Mouse (Mus musculus) kidney, postnatal 36 days (tissue): ENCODE data around the gene Gm20388.
A peak's percentile ranks its signal among the peaks of the same experiment; 100 is the strongest.

Source experiments
- DNase-seq, 2 experiments: peaks; one replicate each; pipeline ENCODE4 v3.0.0; 2021 to 2022; ENCODE audit warnings: mixed read lengths in 2 of 2

Gene Gm20388

GRCm38 (mm10) chr8:123131041-123131440 is 3220.4 kb downstream of the Gm20388 start:
- DNase-seq = peak in 1 of 2 experiments; percentile 15

DNA sequence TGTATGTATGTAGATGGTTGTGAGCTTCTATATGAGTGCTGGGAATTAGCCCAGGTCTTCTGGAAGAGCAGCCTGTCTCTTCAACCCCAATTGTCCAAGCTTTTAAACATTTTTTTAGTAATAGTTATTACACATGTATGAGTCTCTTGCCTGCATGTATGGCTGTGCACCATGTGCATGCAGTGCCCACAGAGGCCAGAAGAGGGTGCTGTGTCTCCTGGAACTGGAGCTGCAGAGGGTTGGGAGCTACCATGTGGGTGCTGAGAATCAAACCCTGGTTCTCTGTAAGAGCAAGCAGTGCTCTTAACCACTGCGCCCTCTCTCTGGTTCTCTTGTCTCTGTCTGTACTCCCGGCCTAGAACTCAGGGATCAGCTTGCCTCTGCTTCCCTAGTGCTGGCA is 3222.3 kb downstream of the Gm20388 start:
- no peak for DNase-seq

- DNase-seq = no peak
These were observed 3223.6 kb downstream of the Gm20388 start for GRCm38 (mm10) chr8:123134149-123134713.

GRCm38 (mm10) chr8:123135406-123135805 is 3224.8 kb downstream of the Gm20388 start:
- no peak for DNase-seq

DNA sequence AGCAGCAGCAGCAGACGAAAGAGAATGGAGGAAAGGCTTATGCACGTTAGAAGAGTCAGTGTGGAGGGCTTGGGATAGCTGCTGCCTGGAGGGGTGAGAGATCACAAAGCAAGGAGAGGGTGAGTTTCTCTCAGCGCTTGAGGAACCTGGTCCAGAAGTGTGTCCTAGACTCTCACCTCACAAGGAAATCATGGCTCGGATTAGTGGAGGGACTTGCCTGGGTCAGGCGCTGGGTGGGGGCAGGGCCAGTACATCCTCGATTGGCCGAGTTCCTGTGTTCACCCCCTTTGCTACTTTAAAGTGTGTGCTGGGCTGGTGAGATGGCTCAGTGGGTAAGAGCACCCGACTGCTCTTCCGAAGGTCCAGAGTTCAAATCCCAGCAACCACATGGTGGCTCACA is 3225.2 kb downstream of the Gm20388 start:
- DNase-seq = no peak

DNA sequence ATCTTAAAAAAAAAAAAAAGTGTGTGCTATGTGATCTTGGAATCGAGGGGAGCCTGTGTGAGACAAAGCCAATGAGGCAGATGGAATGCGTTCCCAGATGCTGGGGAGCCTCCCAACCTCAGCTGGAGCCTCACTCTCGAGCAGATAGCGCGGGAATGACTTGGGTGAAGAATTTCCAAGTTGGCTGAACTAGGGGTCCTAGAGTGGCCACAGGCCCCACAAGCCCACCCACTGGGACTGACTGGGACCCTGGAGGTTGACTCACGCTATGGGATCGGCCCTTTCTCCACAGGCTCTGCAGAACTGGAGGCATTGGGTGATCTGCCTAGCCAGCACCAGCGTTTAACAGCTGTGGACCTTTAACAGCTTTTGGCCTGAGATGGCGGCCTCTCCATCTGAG is 3225.6 kb downstream of the Gm20388 start:
- DNase-seq = no peak

DNA sequence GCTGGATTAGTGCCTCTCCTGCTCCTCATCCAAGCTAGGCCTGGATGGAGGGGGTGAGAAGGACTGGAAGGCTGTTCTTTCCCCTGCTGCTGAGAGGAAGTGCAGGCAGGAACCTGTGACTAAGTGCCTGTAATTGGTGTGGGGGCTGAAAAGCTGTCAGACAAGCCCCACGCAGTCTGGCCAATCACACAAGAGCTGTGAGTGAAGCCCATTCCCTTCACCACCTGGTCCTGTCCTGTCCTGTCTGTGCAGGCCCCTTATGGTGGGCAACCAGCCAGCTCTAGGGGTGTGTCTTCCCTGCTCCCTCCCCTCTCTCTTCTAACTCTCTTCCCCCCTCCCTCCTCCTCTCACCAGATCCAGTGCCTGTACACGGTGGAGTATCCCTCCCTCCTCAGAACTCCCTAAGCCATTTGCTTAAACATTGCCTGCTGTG is 3227.0 kb downstream of the Gm20388 start:
- peak; percentile 21 to 43 for DNase-seq

GRCm38 (mm10) chr8:123138741-123139140 is 3228.1 kb downstream of the Gm20388 start:
- DNase-seq = no peak

DNA sequence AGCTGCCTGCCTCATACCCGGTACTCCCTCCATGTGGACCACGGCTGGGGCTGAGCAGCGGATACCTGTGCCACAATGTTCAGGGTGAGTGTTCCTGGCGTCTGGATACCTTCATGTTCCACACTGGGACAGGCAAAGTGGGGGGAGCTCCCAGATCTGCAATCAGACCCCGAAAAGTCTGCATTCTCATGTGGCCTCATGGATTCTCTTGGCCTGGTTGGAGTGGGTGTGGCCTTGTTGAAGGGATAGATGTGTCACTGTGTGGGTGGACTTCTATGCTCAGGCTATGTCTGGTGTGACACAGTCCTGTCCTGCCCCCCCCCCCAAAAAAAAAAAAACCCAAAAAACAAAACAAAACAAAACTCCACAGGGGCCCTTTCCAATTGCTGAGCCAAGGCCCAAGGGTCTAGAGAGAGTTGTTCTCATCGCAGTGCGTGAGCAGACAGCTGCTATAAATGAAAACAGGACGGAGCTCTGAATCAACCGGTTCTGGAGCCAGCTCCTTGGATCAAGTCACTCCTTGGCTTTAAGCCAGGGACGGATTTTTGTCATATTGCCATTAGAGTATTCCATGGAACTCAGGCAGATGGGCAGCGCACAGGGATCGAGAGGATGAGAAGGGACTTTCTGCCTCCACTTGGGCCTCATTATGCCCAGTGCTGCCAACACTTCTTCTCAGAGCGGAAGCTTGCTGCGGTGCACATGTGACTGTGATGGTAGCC is 3231.3 kb downstream of the Gm20388 start:
- peak; percentile 78 to 86 for DNase-seq

DNA sequence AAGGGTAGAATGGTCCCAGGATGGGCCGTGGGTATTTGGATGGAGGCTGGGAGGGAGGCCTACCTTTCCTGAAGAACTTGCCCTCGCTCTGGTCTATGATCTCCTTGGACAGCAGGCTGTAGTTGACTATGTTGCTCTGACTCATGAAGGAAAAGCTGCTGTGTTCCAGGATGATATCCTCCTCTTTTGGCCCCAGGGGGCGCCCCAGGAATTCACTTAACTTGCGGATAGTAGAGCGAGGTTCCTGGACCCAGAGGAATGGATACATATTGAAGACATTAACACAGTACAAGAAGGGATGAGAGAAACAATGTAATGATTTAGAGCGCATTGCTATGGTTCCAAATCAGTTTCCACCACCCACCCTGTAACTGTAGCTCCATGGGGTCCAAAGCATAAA is 3234.6 kb downstream of the Gm20388 start:
- DNase-seq = peak; percentile 71 to 83

DNA sequence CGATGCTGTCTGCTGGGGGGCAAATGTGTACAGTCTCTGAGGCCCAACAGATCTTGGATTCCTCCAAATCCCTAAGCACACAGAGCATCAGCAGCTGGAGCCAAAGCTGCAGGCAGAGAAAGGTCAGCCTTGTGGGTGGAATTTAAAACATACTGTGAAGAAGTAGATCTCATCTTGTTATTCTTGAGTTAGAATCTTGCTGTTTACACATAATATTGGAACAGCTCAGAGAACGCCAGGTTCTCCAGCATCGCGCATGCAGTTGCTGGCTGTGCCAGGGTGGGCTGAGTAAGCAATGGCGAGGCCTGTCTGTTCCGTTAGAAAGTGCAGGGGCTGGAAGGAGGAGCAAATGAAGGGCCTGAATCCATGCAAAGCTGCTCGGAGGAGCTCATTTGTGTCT is 3235.7 kb downstream of the Gm20388 start:
- DNase-seq = no peak

DNA sequence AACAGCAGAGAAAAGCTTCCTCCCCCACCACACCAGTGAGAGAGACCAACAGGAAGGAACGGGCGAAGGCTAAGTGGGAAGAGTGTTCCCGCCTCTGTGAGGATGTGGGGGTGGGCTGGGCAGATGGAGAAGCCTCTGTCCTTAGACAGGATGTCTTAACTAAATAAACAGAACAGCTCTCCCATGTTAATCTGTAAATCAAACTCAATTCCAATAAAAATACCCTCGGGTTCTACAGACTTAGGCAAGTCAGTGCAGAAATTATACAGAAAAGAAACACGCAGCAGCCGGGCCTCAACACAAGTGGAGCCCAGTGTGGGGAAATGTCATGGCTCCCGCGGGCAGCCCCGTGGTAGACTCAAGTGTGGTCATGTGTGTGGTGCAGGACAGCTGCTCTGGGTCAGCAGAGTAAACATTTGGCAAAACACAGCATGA is 3240.1 kb downstream of the Gm20388 start:
- DNase-seq = peak; percentile 41 to 43

DNA sequence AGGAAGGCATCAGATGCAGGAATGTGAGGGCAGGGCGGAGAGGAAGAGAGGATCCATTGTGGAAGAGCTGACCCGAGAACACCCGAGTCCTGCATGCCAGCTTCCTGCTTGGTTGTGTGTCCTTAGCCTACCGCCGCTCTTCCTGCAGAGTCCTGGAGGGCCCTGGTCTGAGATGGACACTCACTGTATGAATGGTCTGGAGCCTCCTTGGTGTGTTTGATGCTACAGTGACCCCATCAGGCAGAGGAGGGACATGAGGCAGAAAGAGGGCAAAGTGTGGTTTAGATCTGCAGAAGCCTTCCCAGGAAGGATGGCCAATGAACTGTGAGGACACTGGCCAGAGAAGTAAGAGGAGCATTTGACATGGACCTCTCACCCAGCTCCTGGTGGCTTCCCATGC is 3244.5 kb downstream of the Gm20388 start:
- DNase-seq = peak; percentile 45 to 48

DNA sequence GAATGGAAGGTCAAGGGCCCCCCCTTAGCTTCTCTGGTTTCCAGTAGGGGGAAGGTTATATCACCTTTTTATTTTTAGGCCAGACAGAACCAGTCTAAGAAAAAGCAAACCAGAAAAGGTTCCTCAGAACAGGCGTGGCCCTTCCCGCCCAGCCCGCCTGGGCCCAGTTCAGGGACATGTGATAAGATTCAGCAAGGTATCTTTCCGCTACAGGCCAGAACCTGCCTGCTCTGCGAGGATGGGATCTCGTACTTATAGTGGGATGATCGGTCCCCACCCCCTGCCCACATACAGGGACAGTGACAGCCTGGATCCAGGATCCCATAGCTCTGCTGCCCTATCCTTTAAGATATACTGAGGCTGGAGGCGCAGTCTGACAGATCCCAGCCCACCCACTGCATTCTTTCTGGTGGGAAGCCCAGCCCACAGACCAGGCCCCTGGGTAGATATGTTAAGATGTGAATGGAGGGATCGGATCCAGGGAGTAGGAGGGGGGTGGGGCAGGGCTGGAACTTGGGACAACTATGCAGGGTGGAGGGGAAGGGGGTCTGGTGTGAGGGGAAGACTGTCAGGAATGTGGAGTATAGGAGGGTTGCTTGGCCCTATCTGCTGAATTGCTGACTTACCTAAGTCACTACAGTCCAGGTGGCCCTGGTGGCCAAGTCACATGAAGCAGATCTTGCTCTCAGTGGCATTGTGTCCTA is 3245.6 kb downstream of the Gm20388 start:
- DNase-seq = no peak

- no peak for DNase-seq
These were observed 3247.3 kb downstream of the Gm20388 start, which contains the start of gene Sult5a1 for GRCm38 (mm10) chr8:123157888-123158465. Gene Sult5a1 (minus strand): TSS chr8:123158315.

GRCm38 (mm10) chr8:123181391-123181790 is 3270.8 kb downstream of the Gm20388 start:
- DNase-seq = peak; percentile 85 to 88

DNA sequence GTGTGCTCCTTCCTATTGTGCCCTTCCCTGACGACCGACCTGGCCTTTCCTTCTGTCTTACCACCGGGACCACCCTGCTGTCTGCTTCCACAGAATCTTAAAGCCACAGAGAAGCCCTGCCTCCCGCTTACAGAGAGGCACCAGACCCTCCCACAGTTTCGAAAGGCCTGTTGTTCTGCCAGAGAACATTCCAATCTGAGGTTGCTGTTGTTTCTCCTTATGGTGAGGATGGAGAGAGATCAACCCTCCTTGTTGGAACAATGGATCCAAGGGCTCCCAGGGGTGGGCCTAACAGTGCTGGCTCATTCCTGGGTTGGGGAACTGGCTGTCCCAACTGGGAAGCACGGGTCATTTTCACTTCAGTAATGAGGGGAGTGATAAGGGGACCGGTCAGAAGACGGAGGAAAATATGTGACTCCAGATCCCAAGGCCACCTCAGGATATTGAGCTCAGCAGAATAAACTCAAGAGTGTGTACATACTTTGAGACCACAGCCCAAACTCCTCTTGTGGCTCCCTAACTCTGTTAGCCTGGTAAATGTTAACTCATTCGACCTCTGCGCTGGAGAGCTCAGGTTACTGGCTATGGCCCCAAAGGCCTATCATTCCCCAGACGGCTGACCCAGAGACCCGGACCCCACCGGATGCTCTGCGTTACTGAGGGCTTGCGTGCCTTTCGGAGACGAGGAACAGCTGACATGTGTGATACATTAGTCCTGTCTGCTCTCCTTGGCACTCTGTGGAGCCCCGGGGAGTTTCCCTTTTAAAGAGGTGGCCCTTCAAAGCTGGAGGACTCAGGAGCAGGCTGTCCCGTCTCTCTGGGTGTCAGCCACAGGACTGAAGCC is 3275.1 kb downstream of the Gm20388 start, which contains the start of gene Dpep1:
TSS of gene Dpep1 (plus strand) at position 677 of the 844 bp plus-strand sequence.
- DNase-seq = peak; percentile 70 to 74

DNA sequence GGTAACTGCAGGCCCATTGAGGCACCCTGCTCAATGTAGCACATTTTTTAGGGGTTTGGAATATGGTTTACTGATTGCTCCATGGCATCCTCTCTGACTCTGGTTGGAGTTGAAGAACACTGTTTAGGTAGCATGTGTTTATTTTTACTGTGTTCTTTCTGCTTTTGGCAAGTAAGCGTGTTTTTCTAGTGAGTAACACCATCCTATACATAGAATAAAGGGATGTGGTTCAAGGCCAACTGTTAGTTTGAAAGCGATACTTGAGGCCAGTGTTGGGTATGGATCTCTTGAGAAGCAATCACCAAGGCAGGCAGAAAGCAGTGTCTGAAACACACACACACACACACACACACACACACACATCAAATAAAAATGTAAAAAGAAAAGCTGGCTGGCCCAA is 3277.4 kb downstream of the Gm20388 start:
- no peak for DNase-seq

DNA sequence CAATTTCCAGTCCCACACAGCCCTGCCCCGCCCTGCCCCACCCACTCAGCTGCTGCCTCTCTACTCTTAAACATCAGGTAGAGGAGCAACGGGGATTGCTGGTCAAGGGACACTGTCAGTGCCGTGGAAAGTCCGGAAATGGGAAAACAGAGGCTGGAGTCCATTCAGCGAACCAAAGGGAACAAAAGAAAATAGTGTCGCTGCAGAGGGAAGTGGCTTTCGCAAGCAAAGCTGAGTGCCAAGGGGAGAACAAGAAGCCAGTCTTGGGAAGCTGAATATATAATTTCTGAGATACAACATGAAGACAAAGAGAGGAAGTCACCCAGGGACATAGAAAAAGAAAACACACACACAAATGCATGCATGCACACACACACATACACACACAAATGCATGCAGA is 3278.2 kb downstream of the Gm20388 start:
- DNase-seq = no peak

DNA sequence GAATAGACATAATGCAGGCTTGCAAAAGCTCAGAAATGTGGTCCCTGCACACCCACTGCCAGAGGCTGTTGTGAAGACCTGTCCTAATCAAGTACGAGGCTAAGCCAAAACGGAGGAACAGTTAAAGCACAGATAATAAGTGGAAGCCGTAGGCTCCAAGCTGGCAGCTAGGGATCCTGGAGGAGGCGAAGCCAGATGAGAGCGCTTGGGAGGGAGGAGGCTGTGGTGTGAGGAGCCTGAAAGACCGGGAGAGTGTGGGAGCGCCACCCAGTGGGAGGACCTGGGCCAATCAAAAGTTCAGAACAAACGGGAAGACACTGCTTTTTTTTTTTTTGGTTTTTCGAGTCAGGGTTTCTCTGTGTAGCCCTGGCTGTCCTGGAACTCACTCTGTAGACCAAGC is 3280.0 kb downstream of the Gm20388 start:
- peak; percentile 85 to 91 for DNase-seq

DNA sequence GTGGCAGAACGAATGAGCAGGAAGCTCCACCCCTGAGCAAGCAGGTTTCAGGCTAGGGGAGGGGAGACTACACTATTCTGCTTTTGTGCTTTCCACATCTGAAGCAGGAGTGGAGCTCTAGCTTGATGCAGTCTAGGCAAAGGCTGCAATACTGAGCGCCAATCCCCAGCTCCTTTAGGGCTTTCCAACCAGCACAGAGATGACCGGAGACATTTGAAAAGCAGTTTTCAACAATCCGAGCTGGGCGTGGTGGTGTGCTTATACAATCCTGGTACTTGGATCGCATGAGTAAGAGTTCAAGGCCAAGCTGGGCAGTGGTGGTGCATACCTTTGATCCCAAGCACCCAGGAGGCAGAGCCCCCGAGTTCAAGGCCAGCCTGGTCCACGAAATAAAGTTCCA is 3281.3 kb downstream of the Gm20388 start:
- DNase-seq = no peak

DNA sequence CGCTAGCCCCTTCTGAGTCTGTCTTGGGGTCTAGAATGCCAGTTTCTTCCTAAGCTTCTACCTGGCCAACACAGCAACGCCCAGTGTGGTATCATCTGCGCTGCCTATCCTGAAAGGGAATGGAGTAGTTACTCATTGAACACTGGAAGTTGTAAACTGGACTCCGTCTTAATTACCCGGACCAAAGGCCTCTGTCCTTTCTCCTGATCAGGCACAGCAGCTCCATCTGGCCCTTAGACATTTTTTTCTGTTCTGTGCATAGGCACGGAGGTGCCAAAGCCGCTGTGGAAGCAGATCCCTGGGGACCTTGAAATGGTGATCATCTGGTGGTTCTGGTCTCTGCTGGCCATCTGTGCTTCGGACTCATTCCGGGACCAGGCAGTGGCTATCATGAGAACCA is 3283.1 kb downstream of the Gm20388 start:
- DNase-seq = peak; percentile 43 to 65
